Mouse (Mus musculus): Measurements from ENCODE around the gene Ap5z1. TPM values are rescaled to one million over a fixed set of nuclear protein-coding genes. Genes with fewer than 3 reads are reported as not detected.
A peak's percentile ranks its signal among the peaks of the same experiment; 100 is the strongest.

Gene Ap5z1
- 10 to 100 TPM; 20.1 to 25.6 (median 25.1) TPM for total RNA-seq (2022)

DNA sequence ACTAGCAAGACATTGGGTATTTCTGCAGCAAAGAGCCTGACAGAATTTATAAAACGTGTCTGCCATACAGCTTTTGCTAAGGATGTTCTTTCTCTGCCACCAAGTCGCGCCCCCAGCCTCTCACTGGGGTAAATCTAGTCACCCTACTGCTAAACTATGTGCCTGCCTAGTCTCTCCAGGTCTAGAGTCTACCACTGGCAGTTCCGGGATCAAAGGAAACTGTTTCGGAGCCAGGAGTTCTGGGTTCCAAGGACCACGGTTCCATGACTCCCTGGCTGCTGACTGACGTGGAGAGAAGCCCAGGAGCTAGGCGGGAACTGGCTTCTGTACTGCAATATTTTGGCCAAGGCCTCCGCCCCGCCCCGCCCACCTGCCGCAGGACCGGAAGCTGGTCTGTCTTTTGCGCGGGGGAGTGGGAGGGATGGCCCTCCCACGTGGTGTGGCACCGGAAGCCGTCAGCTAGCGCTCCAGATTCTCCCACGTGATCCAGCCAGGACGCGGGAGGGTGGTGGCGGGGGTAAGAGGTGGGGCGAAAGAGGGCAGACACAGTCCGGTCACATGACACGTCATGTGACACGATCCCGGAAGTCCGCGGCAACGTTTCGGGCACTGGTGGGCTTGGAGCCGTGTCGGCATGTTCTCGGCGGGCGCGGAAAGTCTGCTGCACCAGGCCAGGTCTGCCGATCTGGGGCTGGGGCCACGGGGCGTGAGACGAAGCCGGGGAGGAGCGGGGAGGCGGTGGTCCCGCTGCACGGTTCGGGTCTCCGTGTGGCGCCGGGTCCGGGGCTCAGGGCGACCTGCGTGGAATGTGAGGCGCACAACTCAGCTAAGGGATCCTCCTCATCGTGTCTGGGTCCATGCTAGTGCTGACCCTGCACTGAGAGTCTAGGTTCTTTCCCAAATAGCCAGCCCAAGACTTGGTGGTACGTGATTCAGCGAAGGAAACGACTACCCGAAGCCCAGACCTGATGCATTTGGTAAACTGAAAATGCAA lies at the start of gene Ap5z1:
Gene Ap5z1 (plus strand): TSS at position 484 of the 994 bp plus-strand sequence.
- DNase-seq (ENCODE audit: low spot score in 2 of 2): peak; percentile 68 to 95

DNA sequence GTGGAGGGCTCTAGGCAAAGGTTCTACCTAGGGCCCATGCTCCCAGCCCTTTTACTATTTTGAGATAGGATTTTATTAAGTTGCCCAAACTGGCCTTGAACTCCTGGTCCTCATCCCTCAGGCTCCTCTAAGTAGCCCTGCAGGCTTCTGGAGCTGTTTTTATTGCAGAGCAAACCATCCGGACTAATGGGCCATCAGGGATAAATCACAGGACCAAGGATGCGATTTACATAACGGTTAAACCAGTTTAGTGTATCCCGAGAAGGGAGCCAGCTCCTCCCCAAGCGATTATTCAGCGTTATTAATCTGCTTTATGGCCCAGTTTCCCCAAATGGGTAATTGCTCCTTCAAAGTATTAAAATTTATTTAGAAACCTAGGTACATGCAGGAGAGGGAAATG lies 48.3 kb upstream of the Ap5z1 start:
- DNase-seq (ENCODE audit: low spot score in 2 of 2): no peak

DNA sequence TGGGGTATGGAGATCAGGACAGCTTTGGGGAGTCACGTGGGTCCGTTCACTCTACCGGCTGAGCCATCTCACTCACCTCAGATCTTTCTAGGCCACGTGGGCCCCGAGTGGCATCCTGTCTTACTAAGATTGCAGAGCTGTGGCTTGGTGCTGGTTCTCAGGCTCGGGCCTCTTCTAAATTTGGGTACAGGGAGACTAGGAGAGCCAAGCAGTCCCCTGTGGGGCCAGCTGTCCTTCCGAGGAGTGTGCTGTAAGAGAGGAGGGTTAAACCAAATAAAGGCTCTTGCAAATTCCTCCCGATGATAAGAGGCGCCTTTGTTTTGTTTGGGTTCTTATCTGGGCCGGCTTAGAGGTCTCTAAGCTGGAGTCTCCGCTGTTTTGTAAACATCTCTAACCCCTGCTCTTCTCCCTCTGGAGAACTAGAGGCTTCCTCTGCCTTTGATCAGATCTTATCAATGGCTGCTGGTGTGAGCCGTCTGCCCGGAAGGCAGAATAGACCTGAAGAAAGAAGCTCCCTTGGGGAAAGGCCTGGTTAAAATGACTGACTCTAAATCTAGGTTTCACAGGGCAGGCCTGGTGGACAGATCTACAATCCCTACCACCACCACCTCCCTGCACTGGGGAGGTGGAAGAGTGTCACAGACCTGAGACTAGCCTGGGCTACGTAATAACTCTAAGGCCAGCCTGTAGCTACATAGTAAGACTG lies 47.5 kb upstream of the Ap5z1 start:
- no peak for DNase-seq (ENCODE audit: low spot score in 2 of 2)

DNA sequence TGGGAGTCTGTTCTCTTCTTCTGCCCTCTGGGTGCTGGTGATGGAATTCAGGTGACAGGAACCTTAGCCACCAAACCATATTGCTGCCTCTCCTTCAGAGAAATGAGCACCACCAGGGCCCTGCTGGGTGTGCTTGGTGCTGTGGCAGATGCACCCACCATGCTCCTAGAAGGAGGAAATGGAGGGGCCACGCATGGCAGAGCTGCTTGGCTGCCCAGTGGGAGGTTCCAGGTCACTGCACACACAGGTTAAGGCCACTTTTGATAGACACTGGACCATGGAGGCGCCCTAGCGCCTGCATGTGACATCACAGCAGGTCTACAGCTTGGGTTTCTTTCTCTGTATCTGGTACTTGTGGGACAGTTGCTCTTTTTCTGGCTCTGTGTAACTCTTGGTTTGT lies 46.6 kb upstream of the Ap5z1 start:
- no peak for DNase-seq (ENCODE audit: low spot score in 2 of 2)

DNA sequence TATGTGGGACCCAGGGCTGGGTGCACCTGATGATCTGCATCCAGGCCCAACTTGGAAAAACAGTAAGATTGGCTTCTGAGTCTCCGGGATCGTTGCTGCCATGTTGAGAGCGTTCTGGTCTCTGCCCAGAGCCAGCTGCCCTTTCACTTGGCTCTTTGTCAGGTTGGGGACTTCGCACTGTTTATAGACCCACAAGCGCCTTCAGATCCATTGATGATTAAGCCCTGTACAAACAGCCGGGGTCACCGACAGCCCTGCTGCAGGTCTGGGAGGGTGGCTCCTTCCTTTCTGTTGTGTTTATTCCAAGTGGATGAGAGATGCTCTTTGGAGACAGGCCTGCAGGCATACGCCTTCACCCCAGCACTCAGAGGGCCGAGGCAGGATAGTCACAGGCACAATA lies 45.9 kb upstream of the Ap5z1 start:
- no peak for DNase-seq (ENCODE audit: low spot score in 2 of 2)

DNA sequence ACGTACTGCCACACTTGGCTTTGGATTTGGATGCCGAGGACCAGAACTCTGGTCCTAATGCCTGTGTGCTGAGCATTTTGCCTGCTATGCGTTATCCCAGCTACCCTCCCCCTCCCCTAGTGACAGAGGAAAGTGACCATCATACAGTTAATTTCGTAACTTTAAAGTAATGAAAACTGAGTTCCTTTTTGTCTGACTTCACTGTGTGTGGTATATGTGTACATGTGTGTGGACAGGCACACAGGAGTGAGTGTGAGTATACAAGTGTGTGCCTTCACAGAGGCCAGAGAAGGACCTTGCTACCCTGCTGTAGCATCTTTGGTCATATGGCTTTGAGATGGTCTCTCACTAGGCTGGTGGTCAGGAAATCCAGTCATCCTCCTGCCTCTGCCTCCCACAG lies 45.3 kb upstream of the Ap5z1 start:
- no peak for DNase-seq (ENCODE audit: low spot score in 2 of 2)

DNA sequence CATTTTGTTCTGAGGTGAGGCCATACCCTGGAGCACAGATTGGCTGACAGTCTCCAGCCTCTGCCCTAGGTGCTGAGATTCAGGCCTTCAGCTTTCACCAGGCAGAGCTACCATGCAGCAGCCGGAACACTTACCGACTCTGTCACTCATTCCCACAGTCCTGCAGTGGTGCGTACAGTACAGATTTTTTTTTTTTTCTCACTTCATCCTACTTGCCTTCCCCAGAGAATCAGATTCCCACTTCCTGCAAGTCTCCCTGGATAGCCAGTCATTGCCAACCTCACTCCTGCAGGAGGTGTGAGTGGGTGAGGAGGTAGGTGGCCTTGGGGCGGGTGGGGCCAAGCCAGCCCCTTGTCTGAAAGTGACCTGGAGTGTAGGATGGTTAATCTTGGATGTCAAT lies 43.4 kb upstream of the Ap5z1 start:
- DNase-seq (ENCODE audit: low spot score in 2 of 2): no peak

DNA sequence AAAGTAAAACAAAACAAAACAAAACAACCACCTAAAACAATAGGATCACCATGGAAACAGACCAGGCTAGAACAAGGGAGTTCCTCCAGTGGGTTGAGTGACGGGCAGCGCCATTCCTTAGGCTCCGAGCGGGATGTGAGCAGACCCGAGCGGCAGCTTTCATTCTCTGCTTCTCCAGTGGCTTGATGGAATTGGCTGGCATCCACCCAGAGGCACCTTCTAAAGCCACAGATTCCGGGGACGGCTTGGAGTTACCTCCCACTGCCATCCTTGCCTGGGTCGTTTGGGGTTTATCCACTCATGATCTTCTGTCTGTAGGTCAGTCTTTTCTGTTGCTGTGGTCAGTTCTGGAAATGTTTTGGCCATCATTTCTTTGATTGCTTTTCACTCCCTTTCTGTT lies 42.8 kb upstream of the Ap5z1 start:
- DNase-seq (ENCODE audit: low spot score in 2 of 2): no peak

DNA sequence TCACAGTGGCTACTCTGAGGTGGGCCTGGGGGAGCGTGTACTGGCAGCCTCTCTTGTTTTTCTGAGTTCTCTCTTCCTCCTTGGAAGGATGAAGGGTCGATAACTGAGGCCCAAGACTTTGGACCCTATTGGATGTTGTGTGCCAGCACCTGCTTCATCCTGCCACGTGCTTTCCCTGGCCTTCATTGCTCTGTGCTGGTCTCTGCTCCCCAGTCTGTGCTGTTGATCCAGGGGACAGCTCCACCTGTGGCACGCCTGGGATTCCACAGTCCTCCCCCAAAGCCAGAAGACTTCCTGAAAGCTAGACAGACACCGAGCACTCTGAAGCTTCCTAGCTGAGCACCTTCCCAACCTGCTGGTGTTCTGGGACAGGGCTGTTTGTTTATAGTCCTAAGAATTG lies 41.9 kb upstream of the Ap5z1 start:
- DNase-seq (ENCODE audit: low spot score in 2 of 2): no peak

DNA sequence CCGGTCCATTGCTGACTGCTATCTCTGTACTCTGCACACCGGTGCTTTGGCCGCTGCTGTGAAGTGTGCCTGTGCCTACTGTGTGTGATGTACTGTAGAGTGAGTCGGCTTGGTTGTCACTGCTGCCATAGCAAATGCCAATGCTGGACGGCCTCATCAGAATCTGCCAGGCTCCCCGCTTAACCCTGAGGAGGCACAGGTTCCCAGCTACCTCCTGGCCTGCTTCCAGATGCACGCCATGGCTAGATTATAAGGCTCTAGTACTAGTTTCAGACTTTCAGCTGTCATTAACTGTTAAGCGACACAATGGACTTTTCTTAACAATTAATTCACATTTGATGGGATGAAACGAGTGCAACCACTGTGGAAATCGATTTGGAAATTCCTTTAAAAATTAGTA lies 40.6 kb upstream of the Ap5z1 start:
- DNase-seq (ENCODE audit: low spot score in 2 of 2): no peak

DNA sequence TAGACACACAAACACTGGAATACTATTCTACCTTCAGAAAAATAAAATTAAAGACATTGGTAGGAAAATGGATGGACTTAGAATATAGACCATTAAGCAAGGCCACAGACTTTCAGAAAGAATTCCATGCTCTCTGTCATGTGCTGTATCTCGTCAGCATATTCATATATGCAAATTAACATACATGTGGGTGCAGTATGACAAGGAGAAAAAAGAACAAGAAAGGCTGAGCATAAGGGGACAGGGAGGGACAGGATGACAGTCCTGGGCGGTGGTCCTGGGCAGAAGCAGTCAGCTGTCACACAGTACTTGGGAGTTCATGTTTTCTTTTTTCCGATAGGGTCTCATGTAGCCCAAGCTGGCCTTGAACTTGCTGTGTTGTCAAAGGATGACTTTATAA lies 40.0 kb upstream of the Ap5z1 start:
- DNase-seq (ENCODE audit: low spot score in 2 of 2): no peak

DNA sequence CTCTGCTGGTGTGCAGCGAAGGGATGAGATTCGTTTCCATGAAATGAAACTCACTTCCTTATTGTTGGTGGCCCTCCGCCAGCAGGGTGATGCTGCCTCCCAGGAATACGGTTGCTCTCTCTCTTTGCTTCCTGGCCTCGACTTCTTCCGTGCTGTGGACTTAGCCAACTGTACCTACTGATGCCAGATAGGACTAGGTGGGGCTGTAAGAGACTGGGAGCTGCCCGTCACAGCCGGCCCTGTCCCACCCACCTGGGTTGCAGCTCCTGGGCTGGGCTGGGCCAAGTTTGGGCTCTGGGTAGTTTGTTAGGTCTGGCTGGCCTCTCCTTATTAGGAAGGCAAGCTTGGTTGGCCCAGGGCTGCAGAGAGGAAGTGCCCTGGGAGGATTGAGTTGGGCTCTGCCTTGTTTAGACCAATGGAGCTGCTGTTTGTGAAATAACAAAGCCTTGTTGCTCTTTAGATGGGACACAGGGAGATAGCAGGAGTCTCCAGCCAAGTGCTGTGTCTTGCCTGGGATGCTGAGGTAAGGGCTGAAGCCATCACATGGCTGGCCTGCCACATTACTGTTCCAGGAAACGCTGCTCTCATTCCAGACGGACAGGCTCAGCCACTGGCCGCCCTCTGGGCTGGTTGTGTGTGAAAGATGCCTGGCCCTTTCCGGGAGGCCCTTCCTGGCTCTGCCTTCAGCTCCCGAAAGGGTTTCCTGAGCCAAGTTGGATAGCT lies 39.0 kb upstream of the Ap5z1 start:
- no peak for DNase-seq (ENCODE audit: low spot score in 2 of 2)

DNA sequence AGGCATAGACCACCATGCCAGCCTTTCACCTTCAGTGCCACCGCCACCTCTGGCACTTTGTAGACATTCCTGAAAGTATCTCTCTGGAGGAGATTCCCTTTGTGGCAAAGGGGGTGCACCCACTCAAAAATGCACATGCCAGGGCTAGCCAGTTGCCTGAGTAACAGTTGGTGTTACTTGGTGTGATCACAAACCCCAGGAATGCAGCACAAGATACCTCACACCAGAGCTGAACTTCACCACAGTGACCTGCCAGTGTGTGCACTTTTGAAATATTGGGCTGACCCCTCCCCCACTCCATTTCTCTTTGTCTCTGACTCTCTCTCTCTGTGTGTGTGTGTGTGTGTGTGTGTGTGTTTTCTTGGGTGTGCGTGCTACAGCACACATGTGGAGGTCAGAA lies 37.3 kb upstream of the Ap5z1 start:
- DNase-seq (ENCODE audit: low spot score in 2 of 2): no peak

DNA sequence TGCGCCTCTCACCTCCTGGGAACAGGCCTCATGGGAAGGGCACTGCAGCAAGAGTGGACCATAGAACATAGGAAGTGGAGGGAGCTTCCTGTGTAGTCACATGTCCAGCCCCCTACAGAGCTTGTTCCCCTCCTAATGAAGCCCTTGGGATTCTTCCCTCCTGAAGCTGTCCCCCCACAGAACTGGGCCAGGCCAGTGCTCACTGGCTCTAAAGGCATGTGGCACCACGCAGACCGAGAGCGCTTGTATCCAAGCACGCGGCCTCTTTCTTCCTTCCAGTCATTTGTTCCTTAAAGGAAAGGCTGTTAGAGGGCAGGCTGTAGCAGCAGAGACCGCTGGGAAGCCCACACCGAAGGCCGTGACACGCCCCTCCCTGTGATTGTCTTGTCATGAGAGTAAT lies 35.9 kb upstream of the Ap5z1 start:
- DNase-seq (ENCODE audit: low spot score in 2 of 2): no peak

DNA sequence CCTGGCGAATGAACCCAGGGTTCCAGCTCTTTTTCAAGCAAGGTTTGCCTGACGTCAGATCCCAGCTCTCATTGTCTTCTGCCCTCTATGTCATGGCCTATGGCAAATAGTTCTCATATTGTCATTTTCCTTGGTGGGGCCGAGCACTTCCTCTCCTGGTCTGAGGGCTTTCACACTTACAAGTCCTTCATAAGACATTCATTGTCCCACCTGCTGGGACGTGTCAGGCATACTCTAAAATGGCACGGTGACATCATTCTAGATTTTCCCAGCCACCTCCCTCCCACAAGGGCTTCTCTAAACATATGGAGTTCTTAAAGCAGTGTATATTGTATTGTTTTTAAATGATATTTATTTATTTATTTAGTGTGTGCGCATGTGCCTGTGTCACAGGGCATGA lies 35.1 kb upstream of the Ap5z1 start:
- no peak for DNase-seq (ENCODE audit: low spot score in 2 of 2)

DNA sequence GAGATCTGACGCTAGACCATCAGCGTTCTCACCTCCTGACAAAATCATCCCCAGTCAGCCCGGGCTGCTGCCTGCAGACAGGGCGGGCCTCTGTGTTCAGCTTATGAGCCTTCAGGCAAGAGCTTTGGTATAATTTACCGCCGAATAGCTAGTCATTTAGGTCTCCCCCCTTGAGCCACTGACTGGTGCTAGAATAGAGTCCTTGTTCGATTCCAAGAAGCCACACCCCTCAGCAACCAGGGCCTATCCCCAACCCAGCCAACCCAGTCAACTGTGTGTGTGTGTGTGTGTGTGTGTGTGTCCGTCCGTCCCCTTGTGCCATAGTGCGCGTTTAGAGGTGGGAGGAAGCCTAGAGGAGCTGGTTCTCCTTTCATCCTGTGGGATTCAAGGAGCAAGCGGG lies 32.7 kb upstream of the Ap5z1 start:
- DNase-seq (ENCODE audit: low spot score in 2 of 2): no peak

DNA sequence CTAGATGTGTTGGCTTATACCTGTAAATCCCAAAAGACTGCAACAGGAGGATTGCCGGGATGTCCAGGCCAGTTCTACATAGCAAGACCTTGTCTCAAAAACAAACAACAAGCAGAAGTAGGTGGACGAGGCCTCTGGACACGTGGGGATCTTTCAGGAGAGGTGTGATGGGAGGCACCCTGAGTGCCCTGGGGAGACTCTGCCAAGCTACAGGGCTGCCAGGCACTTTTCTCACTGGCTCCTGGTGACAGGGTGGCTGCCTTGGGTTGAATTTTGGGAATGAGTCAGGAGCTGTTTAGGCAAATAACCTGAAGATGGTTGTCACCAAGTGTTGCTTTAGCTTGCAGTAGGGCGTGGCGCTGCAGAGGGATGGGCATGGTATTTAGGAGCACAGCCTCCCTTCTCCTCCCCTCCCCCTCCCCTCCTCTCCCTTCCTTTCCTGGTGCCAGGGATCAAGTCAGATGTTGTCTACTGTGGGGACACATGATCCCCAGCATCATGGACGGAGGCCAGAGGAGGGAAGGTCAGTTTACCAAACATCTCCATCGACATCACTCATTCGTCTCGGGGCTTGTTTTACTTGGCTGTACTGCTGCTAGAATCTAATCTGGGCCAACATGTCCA lies 31.8 kb upstream of the Ap5z1 start:
- no peak for DNase-seq (ENCODE audit: low spot score in 2 of 2)

DNA sequence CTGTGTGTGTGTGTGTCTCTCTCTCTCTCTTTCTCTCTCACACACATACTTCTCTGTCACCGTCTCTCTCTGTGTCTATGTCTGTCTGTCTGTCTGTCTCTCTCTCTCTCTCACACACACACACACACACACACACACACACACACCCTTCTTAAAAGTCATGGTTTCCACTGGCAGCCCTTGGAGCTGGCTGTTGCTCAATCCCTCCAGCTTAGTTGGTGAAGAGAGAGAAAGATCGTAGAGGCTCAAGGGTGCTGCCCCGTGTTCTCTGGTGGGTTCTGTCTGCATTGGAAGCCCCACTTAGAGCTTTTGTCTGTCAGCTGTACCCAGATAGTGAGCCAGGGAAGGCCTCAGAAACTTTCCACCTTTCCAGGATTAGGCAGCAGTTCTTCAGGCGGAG lies 31.0 kb upstream of the Ap5z1 start:
- no peak for DNase-seq (ENCODE audit: low spot score in 2 of 2)

DNA sequence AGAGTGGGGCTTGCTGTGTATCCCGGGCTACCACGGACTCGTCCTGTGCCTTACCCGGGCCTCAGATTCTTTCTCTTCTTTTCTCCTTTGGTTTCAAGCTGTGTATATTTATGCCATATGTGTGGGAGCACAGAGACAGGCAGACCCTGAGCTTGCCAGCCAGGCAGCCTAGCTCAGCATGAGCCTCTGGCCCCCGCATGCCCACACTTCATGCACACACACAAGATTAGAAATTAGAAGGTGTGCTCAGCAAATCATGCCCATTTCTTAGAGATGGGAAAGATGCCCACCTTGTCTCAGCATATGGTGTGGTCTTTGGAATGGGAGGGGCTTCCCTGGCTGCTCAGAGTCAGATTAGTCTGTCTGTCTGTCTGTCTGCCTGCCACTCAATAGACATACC lies 29.7 kb upstream of the Ap5z1 start:
- peak in 1 of 2 experiments; percentile 93 for DNase-seq (ENCODE audit: low spot score in 2 of 2)

DNA sequence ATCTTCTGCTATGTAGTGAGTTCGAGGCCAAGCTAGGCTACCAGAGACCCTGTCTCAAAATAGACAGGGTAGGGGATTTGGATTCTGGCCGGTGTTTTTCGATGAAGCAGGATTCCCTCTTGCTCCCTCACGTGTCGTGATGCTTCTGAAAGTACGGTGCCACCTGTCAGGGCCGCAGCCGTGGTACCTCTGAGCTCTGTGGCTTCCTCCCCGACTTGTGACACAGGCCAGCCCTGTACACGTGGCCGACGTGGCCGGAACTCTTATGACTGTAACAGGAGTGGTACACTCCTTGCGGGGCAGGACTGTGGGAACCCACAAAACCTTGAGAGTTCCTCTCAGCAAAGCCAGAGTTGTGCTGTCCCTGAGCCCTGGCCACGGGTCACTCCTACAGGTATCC lies 28.0 kb upstream of the Ap5z1 start:
- DNase-seq (ENCODE audit: low spot score in 2 of 2): no peak

DNA sequence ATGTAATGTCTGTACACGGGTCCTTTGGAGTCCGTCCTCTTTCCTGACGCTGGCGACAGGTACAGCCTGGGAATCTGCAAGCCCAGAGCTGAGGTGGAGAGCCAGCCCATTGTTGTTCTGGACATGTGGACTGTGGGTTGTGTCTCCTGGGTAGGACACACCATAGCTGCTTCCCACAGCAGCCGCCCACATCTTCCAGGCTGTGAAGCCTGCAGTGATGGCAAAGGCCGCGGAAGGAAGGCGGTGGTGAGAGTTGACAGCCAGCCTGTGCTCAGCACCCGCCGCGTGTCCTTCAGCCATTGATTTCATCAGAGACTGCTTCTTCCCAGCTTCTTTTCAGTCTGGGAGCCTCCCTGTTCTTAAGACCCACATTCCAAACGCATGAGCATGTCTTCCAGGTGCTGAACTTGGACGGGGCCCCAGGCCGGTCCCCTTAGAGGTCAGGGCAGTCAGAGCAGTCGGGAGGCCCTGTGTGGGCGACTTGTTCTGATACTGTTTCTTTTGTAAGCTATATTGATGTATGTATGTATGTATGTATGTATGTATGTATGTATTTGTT lies 25.3 kb upstream of the Ap5z1 start:
- DNase-seq (ENCODE audit: low spot score in 2 of 2): peak in 1 of 2 experiments; percentile 83
